Mouse (Mus musculus) granulocyte monocyte progenitor cell, adult 5-6 weeks (primary cell): ENCODE measurements around the gene Ctf2. TPM values are rescaled to one million over a fixed set of nuclear protein-coding genes. Genes with fewer than 3 reads are reported as not detected.

Experiments used
- ATAC-seq: replicated peaks from 2 replicates; pipeline ENCODE4 v1.8.0; 2016; ENCODE audit warnings: mild to moderate bottlenecking, moderate TSS enrichment, inconsistent platforms; ENCODE audit not compliant: poor library complexity, severe bottlenecking
- total RNA-seq, 2 experiments: library from RNA; stranded (forward) in 1 of 2; stranded (reverse) in 1 of 2; fragments of 200-712, 200-1000 nt in 1 of 2; fragments of >200 nt in 1 of 2; fragmentation: Nextera tagmentation in 1 of 2; gene quantifications; 2 replicates each; pipeline ENCODE4 v1.2.3; 2014 to 2017

Ctf2 gene
- total RNA-seq, 2 experiments from 2014 or later = 0.31 TPM; not detected in 1

DNA sequence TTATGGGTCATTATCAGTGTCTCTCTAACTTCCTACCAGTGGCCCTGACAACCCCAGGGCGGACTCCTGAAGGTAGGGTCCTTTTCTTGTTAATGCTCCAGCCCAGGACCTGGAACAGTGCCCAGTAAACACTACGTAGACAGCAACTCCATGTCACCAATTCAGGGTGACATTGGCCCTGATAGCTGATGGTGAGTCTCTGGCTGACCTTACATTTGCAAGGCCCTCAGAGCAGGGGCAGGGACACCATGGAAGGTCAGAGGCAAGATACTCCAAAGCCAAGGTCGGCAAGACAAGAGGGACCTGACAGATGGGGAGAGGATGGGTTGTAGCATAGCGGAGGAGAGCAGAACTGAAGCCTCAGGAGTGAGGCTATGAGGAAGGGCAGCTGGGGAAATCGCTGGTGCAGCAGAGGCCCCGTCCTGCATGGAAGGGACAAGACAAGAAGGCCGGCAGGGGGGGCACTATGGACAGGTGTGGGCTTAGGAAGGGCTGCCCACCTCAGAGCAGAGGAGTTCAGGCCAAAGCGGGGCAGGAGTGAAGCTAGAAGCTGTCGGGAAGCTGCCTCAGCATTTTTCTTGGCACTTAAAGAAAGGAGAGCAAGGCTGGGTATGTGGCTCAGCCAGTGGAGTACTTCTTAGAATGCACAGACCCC, 42.2 kb downstream of the Ctf2 start:
- no peak for ATAC-seq

- ATAC-seq = no peak
These were observed 43.0 kb downstream of the Ctf2 start for GRCm38 (mm10) chr7:127688935-127689334.

- ATAC-seq = no peak
These were observed 45.1 kb downstream of the Ctf2 start for GRCm38 (mm10) chr7:127686740-127687449.

DNA sequence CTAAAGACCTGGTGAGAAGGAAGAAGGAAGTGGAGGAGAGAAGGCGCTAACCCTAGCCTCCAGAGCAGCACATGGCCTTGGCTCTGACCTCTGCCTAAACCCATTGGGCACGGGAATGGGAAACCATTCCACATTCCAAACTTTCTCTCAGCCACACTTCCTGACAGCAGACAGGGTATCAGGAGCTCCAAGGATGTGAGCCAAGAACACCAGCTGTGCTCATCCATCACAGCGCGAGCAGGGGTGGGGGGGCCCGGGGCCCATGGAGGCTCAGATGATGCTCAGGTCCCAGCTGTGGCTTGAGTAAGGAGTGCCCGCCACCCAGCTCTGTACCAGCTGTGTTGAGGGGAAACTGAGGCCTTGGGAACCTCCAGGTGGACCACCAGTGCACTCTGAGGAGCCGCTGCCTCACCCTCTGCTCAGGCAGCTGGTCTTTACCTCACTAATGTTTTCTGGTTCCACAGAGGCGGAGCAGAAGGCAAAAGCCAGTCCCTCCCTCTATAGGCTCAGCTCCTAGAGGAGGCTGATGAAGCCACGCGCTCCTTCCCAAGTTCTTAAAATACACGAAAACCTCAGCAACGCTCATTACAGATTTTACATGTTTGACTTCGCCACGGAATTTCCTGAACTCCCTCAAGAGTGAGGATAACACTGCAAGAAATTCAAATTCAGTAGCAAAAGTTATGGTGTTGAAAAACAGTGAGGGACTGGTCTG, 46.5 kb downstream of the Ctf2 start:
- ATAC-seq = no peak

GRCm38 (mm10) chr7:127681888-127682553, 49.9 kb downstream of the Ctf2 start:
- ATAC-seq = no peak

DNA sequence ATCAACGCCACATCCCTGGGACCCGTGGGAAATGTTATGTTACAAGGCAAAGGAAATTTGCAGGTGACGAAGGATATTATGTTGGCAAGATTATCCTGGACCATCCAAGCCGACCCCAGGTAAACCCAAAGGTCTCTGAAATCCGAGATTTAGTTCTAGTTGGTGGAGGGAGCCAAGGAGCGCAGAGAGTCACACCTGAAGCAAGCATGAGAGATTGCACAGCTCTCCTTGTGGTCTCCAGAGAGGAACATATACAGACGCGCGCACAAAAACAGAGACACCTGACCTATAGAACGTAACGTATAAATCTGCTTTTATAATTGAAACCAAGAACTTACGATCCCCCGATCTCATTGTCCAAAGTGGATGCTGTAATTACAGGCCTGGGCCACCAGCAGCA, 51.4 kb downstream of the Ctf2 start:
- ATAC-seq = no peak

DNA sequence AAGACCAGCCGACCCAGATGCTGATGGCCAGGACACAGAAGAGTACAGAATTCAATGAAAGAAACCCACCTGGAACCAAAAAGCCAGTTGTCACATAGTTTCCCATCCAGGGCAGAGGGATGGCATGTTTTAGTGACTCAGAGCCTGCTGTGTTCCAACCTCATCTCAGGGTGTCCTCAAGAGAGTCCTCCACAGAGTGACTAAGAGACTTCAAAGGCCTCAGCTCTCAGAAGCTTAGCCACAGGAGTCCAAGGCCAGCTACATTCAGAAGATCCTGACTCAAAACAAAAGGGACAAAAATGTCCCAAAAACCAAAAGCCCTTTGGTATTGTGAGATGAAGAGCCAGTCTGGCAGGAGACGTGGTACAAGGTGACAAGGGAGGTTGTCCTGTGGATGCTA, 53.2 kb downstream of the Ctf2 start:
- no peak for ATAC-seq

DNA sequence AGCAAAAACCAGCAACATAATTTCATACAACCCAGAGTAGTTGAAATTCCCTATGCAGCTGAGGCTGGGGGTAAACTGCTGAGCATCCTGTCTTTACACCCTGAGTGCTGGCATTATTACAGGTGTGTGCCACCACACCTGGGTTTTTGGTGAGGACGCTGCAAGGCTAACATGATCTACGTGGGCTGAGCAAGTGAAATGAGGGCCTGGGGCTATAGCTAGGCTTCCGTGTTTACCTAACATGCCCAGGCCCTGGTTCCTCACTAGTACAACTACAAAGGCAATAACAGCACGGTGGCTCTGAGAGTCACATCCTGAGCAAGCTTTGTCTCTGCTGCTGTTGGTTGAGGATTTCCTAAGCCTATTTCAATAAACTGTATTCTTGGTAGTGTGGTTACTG, 54.4 kb downstream of the Ctf2 start:
- ATAC-seq = no peak

DNA sequence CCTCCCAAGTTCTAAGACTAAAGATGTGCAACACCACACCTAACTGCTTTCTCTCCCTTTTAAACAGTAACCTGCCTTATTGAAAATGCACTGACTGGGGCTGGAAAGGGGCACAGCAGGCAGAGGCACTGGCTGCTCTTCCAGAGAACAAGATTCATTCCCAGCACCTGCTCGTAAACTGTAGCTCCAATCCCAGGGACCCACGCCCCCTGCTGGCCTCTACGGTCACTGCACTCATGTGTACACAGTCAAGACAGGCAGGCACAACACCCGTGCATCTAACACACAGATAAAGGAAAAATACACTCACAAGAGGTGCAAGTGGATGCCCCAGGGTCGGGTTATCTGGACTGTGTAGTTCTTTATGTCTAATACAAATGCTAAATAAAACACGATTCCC, 54.9 kb downstream of the Ctf2 start:
- peak; percentile 66 for ATAC-seq

- no peak; the same call in 1 of the 2 replicates for ATAC-seq
These were observed 56.6 kb downstream of the Ctf2 start for GRCm38 (mm10) chr7:127675391-127675811.

DNA sequence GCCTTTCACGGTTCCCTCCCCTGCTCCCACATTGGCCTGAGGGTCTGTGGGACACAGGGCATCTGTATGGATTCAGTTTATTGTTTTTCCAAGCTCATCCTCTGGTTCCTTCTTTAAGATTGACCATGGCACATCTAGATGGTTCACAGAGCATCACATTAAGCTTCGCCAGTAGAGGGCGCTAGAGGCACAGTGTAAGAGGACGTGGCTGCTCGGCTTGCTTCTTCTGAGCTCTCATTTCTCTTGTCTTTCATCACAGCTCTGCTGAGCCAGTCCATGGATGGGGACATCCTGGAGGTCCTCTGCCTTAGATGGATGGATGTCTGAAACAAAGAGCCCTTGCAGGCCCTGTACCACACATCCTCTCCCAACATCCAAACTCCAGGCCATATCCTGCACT, 57.0 kb downstream of the Ctf2 start:
- peak; percentile 81 for ATAC-seq

DNA sequence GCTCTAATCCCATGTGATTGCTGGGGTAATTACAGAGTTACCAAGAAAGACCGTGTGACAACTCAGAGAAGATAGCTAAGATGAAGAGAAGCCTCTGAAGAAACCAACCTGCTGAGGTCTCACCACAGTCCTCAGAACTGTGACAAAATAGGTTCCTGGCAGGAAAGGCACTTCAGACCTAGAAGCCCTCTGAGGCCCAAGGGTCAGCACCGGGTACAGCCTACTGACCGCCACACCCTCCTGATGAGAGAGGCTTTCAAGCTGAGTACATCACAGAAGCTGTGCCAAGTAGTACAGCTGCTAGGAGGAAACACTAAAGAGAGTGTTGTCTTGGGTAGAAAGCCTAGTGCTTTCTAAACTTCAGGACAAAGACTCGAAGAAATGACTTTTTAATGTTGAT, 59.2 kb downstream of the Ctf2 start:
- ATAC-seq = no peak

DNA sequence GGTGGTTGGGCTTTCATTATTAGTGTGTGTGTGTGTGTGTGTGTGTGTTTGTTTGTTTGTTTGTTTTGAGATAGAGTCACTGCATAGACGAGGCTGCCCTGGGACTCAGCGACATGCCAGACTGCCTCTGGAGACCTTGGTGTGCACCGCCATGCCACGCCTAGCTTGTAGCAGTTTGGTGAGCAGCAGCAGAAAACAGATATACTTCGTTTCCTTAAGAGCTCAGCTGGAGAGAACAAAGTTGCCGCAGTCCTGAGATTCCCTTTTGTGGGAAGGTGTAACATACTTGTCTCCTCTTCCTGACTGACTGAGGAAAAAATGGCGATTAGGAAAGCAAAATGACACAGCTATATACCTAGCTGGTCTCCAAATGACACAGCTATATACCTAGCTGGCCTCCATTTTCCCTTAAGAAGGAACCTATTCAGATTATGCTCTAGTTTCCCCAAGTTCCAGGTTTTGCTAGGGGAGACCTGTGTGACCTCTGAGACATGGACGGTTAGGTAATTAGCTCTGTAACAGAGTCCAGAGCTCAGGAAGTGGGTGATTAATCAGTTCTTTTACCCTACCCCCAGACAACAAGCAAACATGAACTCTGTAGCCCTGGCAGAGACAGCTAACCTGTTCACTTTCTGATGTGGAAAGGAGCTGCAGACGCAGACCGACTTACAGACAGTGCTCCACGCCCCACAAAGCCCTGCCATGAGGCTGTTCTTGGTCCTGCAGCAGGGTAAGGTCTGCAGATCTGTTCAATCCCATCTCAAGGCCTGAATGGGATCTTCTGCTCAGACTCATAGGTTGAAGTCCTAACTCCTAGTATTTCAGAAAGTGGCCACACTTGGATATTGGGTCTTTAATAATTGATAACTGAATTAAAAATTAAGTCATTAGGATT, 59.8 kb downstream of the Ctf2 start:
- no peak for ATAC-seq

Other genes starting within 250 kb of the Ctf2 start
- gene Srcap, start 220.2 kb downstream of the Ctf2 start, total RNA-seq (2014; fragmentation: Nextera tagmentation) = 139 and 145 TPM in 2 replicates
- gene Srcap, start 220.2 kb downstream of the Ctf2 start, total RNA-seq (2017) = 20.9 and 22.9 TPM in 2 replicates
- 25.2 and 31.5 TPM in 2 replicates for gene Gm42715, start 212.6 kb downstream of the Ctf2 start, total RNA-seq (2014; fragmentation: Nextera tagmentation)
- gene Gm42715, start 212.6 kb downstream of the Ctf2 start, total RNA-seq (2017) = 5.7 and 6.4 TPM in 2 replicates
- gene Tmem265, start 170.8 kb downstream of the Ctf2 start, total RNA-seq (2014; fragmentation: Nextera tagmentation) = 8.1 TPM in 1 of 2 replicates, not detected in the other
- 0.99 and 2.9 TPM in 2 replicates for gene Tmem265, start 170.8 kb downstream of the Ctf2 start, total RNA-seq (2017)
- 57.0 and 72.0 TPM in 2 replicates for gene Phkg2, start 158.8 kb downstream of the Ctf2 start, total RNA-seq (2014; fragmentation: Nextera tagmentation)
- 27.4 and 31.7 TPM in 2 replicates for gene Phkg2, start 158.8 kb downstream of the Ctf2 start, total RNA-seq (2017)
- gene Ccdc189, start 143.6 kb downstream of the Ctf2 start, total RNA-seq (2014; fragmentation: Nextera tagmentation) = 0.37 and 0.77 TPM in 2 replicates
- gene Ccdc189, start 143.6 kb downstream of the Ctf2 start, total RNA-seq (2017) = 1.6 and 3.9 TPM in 2 replicates
- gene Rnf40, start 143.4 kb downstream of the Ctf2 start, total RNA-seq (2014; fragmentation: Nextera tagmentation) = 25.0 and 48.1 TPM in 2 replicates
- gene Rnf40, start 143.4 kb downstream of the Ctf2 start, total RNA-seq (2017) = 35.3 and 42.8 TPM in 2 replicates
- 12.9 and 18.9 TPM in 2 replicates for gene Zfp629, start 116.4 kb downstream of the Ctf2 start, total RNA-seq (2014; fragmentation: Nextera tagmentation)
- 8.2 and 12.6 TPM in 2 replicates for gene Zfp629, start 116.4 kb downstream of the Ctf2 start, total RNA-seq (2017)
- gene Bcl7c, start 23.2 kb downstream of the Ctf2 start, total RNA-seq (2014; fragmentation: Nextera tagmentation) = 50.9 and 81.5 TPM in 2 replicates
- 39.3 and 57.5 TPM in 2 replicates for gene Bcl7c, start 23.2 kb downstream of the Ctf2 start, total RNA-seq (2017)
- 0.73 and 1.2 TPM in 2 replicates for gene Ctf1, start 19.4 kb downstream of the Ctf2 start, total RNA-seq (2014; fragmentation: Nextera tagmentation)
- gene Ctf1, start 19.4 kb downstream of the Ctf2 start, total RNA-seq (2017) = 0.90 and 3.2 TPM in 2 replicates
- 11.1 and 11.7 TPM in 2 replicates for gene Fbxl19, start 12.4 kb upstream of the Ctf2 start, total RNA-seq (2014; fragmentation: Nextera tagmentation)
- gene Fbxl19, start 12.4 kb upstream of the Ctf2 start, total RNA-seq (2017) = 13.8 and 17.7 TPM in 2 replicates
- 36.8 and 41.2 TPM in 2 replicates for gene Orai3, start 37.6 kb upstream of the Ctf2 start, total RNA-seq (2014; fragmentation: Nextera tagmentation)
- 22.7 and 22.8 TPM in 2 replicates for gene Orai3, start 37.6 kb upstream of the Ctf2 start, total RNA-seq (2017)
- 59.6 and 105 TPM in 2 replicates for gene Setd1a, start 44.5 kb upstream of the Ctf2 start, total RNA-seq (2014; fragmentation: Nextera tagmentation)
- gene Setd1a, start 44.5 kb upstream of the Ctf2 start, total RNA-seq (2017) = 11.9 and 12.4 TPM in 2 replicates
- gene Gm49388, start 53.4 kb upstream of the Ctf2 start, total RNA-seq (2014; fragmentation: Nextera tagmentation) = not detected in 2 replicates
- 1.2 TPM in 1 of 2 replicates, not detected in the other for gene Gm49388, start 53.4 kb upstream of the Ctf2 start, total RNA-seq (2017)
- gene Hsd3b7, start 68.4 kb upstream of the Ctf2 start, total RNA-seq (2014; fragmentation: Nextera tagmentation) = 27.6 and 29.6 TPM in 2 replicates
- 19.1 and 31.6 TPM in 2 replicates for gene Hsd3b7, start 68.4 kb upstream of the Ctf2 start, total RNA-seq (2017)
- 88.9 and 105 TPM in 2 replicates for gene Stx4a, start 92.1 kb upstream of the Ctf2 start, total RNA-seq (2014; fragmentation: Nextera tagmentation)
- 37.7 and 38.8 TPM in 2 replicates for gene Stx4a, start 92.1 kb upstream of the Ctf2 start, total RNA-seq (2017)
- gene Stx1b, start 92.4 kb upstream of the Ctf2 start, total RNA-seq (2014; fragmentation: Nextera tagmentation) = 0.62 and 0.88 TPM in 2 replicates
- not detected in 2 replicates for gene Stx1b, start 92.4 kb upstream of the Ctf2 start, total RNA-seq (2017)
- gene Zfp646, start 144.1 kb upstream of the Ctf2 start, total RNA-seq (2014; fragmentation: Nextera tagmentation) = 29.2 and 38.4 TPM in 2 replicates
- 35.5 and 40.8 TPM in 2 replicates for gene Zfp646, start 144.1 kb upstream of the Ctf2 start, total RNA-seq (2017)
- 7.2 and 15.7 TPM in 2 replicates for gene Zfp668, start 144.7 kb upstream of the Ctf2 start, total RNA-seq (2014; fragmentation: Nextera tagmentation)
- gene Zfp668, start 144.7 kb upstream of the Ctf2 start, total RNA-seq (2017) = 3.9 and 4.9 TPM in 2 replicates
- gene Prss53, start 158.8 kb upstream of the Ctf2 start, total RNA-seq (2014; fragmentation: Nextera tagmentation) = 0.19 TPM in 1 of 2 replicates, not detected in the other
- 0.13 TPM in 1 of 2 replicates, not detected in the other for gene Prss53, start 158.8 kb upstream of the Ctf2 start, total RNA-seq (2017)
- gene Gm21974, start 163.3 kb upstream of the Ctf2 start, total RNA-seq (2014; fragmentation: Nextera tagmentation) = not detected in 2 replicates
- not detected in 2 replicates for gene Gm21974, start 163.3 kb upstream of the Ctf2 start, total RNA-seq (2017)
- 93.1 and 126 TPM in 2 replicates for gene Vkorc1, start 163.5 kb upstream of the Ctf2 start, total RNA-seq (2014; fragmentation: Nextera tagmentation)
- gene Vkorc1, start 163.5 kb upstream of the Ctf2 start, total RNA-seq (2017) = 24.9 and 69.4 TPM in 2 replicates
- gene Bckdk, start 171.9 kb upstream of the Ctf2 start, total RNA-seq (2014; fragmentation: Nextera tagmentation) = 63.3 and 78.0 TPM in 2 replicates
- 38.6 and 50.5 TPM in 2 replicates for gene Bckdk, start 171.9 kb upstream of the Ctf2 start, total RNA-seq (2017)
- 20.4 and 25.0 TPM in 2 replicates for gene Kat8, start 180.3 kb upstream of the Ctf2 start, total RNA-seq (2014; fragmentation: Nextera tagmentation)
- 18.1 and 21.0 TPM in 2 replicates for gene Kat8, start 180.3 kb upstream of the Ctf2 start, total RNA-seq (2017)
- gene Prss8, start 197.9 kb upstream of the Ctf2 start, total RNA-seq (2014; fragmentation: Nextera tagmentation) = not detected in 2 replicates
- gene Prss8, start 197.9 kb upstream of the Ctf2 start, total RNA-seq (2017) = 0.52 TPM in 1 of 2 replicates, not detected in the other
- gene Prss36, start 214.6 kb upstream of the Ctf2 start, total RNA-seq (2014; fragmentation: Nextera tagmentation) = 0.92 and 7.3 TPM in 2 replicates
- 0.90 and 3.3 TPM in 2 replicates for gene Prss36, start 214.6 kb upstream of the Ctf2 start, total RNA-seq (2017)
- 319 and 323 TPM in 2 replicates for gene Fus, start 235.3 kb upstream of the Ctf2 start, total RNA-seq (2014; fragmentation: Nextera tagmentation)
- 60.8 and 62.2 TPM in 2 replicates for gene Fus, start 235.3 kb upstream of the Ctf2 start, total RNA-seq (2017)